Mouse (Mus musculus) monocyte, adult 2 months (primary cell): ENCODE results near the gene Sec16b.

Experiments used
- DNase-seq, 2 experiments: peaks; one replicate each; pipeline ENCODE4 v3.0.0; 2022; ENCODE audit warnings: low spot score in 2 of 2, low read depth in 1 of 2

Sec16b gene

DNA sequence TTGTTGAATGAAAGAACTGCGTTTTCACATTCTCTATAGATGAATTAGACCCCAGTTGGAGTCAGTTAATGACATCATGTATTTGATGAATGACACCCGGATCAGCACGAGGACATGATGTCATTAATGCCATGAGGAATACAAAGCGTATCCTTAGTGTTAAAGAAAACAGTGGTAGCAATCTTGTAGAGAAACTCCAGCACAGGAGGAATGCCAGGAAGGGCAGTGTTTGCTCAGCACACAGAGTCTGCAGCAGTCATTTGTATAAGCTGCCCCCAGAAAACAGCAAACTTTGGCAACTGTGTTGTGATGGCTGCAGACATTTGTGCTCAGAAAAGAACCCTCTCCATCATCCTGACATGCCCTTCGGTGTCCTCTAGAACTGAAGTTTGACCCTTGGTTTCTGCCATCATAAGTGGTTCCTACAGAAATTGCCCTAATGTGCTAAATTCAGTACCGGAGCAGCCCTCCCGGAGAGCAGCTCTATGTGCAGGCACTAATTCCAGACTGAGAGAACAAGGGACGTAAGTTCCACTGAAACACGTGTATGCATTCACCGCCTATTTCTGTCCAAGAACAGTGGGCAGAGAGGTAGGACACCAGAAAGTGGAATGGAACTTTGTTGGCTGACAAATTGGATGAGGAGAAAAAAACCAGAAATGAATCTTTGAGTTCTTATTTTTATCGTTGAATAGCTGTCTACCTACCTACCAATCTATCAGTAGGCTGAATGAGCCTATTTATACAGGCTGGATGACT lies 6.3 kb downstream of the Sec16b start:
- DNase-seq: no peak

DNA sequence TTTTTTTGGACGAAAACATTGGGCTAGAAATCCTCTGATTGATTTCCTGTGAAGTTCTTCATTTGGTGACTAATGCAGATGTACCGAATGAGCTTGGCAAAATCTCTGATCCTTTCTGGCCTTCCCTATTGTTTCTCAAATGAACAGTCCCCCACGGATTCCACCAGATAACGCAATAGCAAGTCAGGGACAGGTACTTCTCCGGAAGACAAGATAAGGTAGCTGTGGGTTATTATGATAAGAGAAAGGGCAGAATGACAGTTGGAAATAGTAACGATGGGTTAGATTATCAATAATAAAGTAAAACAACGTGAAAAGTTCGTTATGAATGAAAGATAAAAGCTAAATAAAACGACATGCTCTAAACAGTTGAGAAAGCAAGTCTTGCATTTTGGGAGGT lies 7.0 kb downstream of the Sec16b start:
- no peak for DNase-seq

DNA sequence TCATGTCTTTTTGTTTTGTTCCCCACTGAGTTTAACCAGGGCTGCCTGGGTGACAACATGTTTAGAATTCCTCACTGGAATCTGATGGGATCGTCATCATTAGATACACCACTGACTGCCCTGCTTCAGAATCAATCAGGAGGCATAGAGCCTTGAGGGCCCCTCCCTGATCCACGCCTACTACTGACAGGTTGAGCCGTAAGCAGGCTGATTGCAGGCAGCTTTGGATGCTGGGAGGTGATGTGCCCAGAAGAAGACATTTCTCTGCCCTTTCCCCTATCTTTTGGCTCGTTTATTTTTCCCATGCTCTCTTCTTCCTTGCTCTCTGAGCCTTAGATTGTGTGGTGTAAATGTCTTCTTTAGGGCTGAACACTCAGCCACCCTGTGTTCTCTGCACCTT lies 7.8 kb downstream of the Sec16b start:
- DNase-seq: no peak

DNA sequence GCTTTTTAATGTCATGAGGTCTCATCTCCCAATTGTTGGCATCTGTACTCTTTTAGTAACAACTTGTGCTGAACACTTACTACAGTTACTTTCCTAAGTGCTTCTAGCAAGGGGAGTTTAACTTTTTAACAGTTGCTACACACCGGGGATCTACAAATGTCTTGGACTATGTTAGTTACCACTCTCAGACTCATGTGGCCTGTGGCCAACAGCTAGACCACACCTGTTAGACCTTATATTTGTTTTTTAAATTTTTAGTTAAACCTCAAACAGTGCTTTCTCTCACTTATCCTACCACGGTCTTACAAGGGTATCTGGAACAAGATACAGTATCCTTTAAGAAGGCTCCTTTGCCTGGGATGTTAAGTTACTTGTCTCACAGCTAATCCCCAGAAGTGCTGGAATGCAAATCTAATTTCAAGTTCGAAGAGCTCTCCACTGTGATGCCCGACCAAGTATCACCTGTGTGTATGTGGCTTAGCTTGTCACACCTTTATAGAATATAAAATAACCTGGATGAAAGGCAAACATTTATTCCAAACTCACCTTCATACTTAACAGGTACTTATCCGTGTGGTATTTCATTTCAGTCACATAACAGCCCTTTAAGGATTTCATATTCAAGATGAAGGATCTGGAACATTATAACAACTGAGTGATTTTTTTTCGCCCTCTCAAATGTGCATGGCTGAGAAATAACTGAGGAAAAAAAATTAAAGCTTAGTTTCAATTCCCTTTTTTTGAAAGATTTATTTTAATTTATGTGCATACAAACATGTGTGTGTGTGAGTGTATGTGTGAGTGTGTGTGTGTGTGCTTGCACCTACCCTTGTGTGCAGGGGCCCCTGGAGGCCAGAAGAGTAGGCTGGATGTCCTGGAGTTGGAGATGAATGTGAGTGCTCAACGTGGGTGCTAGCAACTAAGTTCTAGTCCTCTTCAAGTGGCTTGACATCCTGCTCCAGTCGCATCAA lies 10.6 kb downstream of the Sec16b start:
- no peak for DNase-seq

DNA sequence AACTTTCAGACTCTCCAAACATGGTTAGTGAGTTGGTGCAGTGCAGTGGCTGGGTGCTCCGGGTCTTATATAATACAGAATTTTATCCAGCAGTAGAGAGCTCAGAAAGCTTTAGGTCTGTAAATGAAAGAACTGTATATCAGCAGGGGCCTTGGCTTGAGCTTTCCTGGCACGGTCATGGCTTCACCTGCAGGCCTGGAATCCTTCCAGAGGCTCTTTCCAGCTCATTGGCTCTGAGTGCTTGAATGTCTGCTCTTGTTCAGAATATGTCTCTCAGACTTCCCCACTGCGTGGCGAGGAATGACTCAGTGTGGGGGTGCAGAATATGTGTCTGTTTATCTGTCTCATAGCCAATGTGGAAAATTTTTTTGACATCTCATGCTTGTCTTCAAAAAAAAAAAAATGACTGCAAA lies 11.6 kb downstream of the Sec16b start:
- no peak for DNase-seq

DNA sequence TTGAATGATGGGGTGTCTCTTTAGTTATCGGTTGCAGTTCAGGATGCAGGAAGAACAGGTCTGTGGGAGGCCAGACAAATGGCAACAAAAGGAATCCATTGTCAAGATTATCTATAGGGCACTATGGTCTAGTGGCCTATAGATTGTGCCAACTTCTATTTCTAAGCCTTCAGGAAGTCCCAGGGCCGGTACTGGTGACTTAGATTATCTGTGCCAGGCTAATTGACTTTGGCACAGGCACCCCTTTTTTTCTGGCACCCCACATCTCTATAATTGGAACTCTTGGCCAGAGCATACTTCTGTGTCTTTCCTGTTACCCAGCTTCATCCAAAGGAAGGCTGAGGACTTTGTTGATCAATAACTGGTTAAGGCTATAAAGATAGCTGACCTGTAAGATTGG lies 12.9 kb downstream of the Sec16b start:
- DNase-seq: no peak

DNA sequence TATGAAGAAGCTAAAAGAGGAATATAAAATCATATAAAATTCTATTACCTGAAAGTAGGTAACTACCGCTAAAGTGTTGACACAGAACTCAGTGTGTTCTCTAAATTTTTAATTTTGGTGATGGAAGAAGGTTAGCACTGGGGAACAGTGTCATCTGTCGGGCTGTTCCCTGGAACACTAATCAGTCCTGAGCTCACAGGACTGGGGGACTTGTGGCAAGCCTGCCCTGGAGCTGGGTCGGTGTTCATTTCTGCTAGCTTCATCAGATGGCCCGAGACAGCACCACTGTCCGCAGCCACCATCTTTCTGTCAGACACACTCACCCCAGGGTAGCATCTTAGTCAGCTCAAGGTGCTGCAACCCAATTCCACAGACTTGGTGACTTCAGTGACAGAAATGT lies 15.8 kb downstream of the Sec16b start:
- no peak for DNase-seq

DNA sequence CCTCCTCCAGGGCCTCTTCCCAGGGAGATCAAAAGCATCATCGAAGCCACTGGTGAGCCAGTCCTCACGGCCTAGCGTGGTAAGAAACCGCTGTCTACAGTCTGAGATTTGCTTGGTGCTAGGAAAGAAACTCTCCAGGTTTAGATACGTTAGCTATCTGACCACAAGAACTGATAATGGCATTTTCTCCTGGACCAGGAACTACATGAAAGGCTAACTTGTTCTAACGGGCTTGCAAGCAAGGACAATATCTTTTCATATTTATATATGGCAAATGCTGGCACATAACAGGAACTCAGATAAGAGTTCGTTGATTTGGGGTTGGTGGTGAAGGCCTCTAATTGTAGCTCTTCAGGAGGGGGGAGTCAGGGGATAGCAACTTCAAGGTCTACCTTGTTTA lies 18.2 kb downstream of the Sec16b start:
- DNase-seq: no peak

DNA sequence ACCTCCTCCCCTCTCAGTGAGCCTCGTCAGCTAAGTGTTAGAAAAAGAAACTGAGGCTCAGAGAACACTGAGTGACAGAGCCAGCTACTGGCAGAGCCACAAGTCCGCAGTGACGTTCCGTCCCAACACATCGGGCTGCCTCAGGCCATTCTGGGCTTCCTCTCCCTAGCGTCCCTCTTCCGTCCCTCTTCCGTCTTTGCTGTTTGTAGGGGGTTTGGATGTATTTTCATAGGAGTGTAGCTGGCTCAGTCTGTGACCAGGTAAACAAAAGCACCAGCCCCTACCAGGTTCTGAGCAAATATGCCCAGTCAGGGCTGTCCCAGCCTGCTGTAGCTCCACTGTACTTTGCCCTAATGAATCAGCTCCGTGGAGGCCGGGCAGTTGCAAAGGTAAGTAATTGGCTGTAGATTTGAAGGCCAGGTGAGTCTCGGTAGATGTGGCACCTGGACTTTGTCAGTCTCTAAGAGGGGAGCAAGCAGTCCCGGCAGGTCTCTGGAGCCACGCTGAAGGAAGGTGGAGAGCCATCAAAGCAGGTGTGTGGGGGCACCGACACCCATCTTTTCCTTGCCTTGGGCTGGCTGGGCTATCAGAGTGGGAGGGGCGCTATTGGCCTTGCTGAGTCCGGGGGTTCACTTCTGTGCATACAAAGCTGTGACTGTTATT lies 19.3 kb downstream of the Sec16b start:
- no peak for DNase-seq

DNA sequence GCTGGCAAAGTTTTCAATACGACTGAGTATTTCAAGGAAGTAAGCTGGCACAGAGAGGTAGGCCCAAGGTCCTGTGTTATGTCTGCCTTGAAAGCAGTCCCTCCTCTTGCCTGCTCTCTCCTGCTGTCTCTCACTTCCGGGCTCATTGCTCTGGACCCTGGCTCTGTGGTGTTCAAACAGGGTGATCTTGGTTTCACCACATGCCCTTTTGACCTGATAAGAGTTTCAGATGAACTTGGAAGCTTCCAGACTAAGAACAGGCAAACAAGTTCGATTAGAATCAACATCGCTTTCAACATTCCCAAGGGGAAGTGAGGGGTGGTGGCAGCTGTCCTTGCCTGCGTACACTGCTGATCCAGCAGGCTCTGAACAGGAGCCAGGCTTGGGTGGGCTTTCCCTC lies 20.1 kb downstream of the Sec16b start:
- no peak for DNase-seq

DNA sequence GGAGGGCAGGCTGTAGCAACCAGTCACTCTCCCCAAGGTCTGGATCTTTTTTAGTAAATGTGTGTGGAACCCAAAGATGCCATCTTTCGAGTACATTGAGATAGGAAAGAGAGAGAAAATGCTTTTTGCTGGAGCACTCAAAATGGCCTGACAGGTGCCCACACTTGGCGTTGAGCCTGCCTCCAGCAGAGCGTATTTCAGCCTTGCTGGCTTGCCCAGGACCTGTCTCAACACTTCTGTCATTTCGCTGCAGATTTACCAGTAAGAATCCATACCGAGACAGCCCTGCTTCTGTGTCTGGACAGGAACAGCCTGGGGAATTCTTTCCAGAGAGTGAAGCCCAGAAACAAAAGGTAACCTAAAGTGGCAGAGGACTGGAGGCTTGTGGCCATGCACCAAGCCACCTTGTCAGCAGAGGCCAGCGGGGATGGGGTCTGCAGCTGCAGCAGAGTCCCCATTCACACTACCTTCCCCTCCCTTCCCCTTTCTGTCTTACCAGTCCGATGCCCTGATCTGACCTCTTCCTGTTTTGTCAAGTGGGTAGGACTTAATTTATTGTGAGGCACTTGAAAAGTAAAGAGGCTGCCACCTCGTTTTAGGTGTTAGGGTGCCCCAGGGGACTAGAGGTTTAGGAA lies 26.4 kb downstream of the Sec16b start:
- DNase-seq: no peak

DNA sequence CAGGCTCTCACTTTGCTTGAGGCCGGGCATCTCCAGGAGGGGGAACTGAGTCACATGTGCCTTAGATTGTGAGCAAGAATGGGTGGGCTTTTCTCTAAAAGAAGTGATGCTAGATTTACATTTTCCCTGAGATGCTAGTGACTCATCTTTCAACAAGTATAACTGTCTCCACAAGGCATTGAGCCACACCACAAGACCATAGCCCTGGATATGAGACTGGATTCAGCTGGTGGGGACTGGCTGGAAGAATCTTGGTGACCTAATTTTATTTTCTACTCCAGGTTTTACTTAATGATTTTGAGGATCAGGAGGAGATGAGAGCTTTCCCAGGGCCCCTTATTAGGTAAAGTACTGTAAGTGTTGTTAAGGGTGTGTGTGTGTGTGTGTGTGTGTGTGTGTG lies 29.0 kb downstream of the Sec16b start:
- DNase-seq: no peak

DNA sequence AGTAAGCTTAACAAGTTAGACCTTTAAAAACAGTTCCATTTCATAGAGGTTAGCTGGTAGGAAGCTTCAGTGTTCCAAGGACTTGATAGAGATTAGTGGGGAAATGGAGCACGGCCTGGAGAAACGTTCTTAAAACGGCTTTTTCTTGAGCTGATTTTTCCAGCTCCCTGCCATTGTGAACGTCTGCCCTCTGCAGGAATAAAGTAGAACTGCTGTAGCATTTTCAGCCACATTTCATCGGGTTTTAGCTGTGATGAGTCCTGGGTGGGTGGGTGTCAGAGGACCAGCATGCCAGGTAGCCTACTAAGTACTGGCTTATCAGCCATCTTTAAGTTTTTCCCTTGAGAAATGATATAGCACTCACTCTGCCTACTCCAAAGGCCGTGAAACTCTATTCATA lies 29.9 kb downstream of the Sec16b start:
- no peak for DNase-seq

DNA sequence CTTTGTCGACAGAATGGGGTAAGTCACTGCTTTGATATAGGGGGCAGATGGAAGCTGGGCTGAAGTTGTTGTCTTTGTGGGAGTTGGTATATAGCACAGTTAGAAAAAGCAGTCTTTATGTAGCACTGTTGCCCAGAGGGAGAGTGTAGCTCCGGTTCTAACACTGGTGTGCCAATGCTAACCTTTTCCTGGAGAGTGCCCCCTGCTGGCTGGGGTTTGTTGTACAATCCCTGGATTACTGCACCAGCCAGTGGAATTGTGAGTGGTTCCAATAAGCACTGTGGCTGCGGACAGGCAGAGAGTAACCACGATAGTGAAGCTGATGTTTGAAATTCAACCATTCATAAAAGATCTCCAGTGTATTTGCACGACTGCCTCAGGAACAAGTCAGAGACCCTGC lies 31.1 kb downstream of the Sec16b start:
- no peak for DNase-seq

DNA sequence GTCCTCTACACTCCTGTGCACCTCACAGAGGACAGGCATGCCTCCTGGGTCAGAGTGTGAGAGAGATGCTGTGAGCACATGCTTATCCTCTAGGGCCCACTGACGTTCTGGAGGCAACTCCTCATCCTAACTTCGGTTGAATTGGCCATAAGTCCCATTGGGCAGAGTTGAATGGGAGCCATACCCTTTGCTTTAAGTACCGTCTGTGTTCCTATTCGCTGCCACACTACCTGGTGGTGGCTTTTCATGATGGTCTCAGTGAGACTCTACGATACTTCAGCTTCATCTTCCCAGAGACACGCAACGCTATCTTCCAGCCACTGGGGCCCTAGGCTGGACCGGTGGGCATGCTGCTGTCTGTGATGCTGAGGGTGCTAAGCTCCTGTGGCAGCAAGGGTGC lies 38.5 kb downstream of the Sec16b start:
- no peak for DNase-seq

DNA sequence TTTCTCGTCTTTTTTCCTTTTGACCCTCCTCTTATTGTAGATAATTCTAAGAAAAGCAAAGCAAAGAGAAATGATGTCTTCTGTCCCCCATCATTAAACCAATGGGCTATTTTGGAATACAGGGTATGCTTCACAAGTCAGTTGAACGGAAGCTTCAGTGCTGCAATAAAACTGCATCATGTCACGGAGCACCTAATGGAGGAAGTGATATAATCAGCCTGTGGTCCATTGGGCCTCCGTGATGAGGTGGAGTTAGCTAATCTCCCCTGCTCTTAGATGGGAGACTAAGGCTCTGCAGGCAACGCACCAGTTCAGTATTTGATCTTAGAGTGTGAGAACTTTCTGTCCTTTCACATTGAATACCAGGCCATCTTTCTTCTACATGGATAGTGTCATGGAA lies 41.1 kb downstream of the Sec16b start:
- no peak for DNase-seq

DNA sequence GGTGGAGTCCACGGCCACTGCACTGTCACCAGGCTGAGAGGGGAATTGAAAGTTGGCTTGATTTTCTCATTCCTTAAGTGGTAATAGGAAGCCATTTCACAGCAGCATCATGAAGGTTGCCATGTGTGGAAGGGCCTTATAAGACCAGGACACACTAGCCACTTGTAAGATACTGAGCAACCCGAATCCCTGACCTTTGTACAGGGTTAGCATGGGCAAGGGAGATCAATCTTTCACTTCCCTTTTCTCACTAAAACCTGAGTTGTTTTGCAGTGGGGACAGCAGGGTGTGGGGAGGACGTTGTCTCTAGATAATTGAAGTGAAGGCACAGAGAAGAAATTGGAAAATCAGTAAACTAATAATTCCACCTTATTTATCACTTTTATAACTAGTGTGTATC lies 43.2 kb downstream of the Sec16b start:
- no peak for DNase-seq

DNA sequence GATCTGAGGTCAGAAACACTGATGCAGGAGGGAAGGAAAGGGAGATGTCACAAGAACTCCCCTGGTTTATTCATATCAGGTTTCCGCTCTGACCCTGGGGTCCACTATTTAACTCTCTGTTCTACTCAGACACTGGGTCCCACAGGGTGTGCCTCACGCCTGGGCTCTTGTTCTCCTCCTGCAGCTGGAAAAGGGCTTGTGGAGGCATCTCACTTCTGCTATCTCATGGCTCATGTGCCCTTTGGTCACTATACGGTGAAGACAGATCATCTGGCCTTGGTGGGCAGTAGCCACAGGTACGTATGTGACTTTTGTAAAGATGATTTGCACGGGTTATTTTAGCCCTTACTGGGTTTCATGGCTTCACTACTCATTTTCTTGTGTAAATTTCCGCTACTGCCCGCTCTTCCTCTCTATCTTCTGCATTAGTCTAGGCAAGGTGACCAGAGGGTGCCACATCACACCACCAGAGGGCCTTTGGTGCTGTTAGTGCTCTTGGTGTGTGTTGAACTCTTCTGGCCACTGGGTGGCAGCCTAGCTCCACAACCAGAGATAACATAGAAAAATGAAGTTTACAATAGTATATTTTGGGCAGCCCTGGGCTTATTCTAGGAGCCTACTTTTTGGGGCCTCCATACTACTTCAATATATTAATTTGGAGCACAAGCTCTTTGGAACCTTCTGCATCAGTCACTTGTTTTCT lies 46.4 kb downstream of the Sec16b start:
- DNase-seq: peak in 1 of 2 experiments; percentile 17

DNA sequence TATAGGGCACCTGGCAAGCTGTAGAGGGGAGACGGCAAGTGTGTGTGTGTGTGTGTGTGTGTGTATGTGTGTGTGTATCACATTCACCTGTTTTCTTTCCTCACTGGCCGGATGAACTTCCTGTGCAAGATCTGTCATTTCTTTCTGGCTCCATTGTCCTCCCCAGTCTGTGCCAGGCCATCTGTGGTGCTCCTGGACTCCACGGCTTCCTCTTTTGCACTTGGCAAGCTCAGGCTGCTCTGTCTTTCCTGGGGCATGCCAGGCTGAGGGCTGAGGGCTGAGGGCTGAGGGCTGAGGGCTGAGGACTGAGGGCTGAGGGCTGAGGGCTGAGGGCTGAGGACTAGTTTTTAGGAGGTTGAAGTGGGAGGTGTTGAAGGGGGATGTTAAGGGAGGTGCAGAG lies 47.6 kb downstream of the Sec16b start:
- no peak for DNase-seq

DNA sequence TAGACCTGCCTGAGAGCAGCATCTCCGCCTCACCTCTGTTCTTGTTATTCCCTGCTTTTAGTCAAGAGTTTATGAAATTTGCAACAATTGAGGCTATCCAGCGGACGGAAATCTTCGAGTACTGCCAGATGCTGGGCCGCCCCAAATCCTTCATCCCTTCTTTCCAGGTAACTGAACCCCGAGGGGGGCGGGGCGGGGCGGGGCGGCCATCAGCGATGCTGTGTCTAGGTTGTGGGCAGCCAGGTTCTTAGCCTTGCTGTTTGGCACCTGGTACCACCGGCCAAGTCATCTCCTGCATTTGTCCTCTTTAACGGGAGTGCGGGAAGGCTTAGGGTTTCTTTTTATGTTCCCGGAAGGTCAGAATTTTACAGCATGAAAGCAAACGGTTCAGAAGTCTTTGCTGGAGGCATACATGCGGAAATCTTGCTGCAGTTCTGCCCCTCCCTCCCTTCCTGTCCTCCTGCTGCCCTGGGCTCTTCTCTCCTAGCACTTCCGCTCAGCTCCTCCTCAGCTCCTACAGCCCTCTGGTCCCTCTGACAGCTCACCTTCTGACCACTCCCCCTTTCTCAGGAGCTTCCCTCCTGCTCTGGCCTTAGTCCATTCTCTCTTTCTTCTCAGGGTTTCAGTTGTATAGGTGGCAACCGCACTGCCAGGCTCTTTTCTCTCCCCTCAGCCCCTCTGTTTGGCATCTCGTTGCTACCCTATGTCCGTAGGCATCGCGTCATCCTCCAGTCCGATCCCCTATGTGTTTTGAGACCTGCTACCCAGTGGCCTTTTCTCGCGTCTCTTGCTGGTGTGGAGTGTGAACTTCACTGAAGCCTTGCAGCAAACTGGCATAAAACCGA lies 48.4 kb downstream of the Sec16b start:
- no peak for DNase-seq
